Mouse (Mus musculus): ENCODE measurements around the gene Sclt1.

The Sclt1 gene

DNA sequence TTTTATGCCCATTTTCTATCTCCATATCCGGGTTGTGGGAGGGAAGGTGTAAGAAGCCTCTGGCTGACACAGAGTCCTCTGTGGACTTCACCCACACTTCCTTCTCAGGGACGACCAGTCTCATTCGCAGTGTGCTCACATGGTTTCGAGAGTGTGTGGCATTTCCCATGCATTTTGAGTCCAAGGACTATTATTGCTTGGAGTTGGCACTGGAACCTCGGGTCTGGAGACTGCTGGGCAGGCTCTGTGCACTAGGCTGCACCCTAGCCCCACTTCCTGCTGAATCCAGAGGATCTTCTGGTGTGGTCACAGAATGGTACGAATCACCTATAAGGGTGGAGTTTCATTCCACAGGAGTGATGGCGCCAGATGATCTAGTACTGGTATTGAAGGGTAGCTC, 155.4 kb downstream of the Sclt1 start:
- no peak for DNase-seq (ENCODE audit: low read depth, low spot score)

DNA sequence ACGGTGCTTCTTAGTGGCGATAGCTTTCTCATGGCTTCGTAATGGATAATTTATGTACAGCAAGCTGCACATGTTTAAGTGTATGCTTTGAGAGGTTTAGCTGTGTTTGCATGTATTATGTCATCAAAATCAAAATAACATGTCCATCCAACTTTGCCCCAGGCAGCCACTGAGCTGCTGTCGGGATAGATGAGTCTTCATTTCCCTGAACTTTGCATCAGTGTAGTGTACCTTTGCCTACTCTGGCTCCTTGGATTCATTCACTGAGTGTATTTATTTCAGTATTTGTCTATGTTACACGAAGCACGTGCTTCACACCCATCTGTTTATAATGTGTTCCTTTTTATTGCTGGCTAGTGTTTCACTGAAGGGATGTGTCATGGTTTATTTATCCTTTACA, 156.0 kb downstream of the Sclt1 start:
- no peak for DNase-seq (ENCODE audit: low read depth, low spot score)

GRCm38 (mm10) chr3:41585548-41585947, 156.8 kb downstream of the Sclt1 start:
- DNase-seq (ENCODE audit: low read depth, low spot score): peak; percentile 55

GRCm38 (mm10) chr3:41583621-41584020, 158.7 kb downstream of the Sclt1 start:
- no peak for DNase-seq (ENCODE audit: low read depth, low spot score)

DNA sequence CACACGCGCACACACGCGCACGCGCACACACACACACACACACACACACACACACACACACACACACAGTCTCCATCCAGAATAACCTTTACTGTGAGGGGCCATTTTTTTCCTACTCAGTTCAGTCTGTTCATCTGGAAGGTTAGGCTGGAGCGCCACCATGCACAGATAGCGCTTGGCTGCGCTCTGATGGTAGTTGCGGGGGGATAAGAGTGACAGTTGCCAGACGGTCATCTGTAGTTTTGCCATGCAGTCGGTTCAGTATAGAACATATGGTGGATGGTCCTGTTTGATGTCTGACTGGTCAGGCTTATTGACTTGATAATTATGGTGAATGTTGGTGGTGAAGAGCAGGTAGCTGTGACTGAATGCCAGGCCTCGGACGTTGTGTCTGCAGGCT, 159.2 kb downstream of the Sclt1 start:
- no peak for DNase-seq (ENCODE audit: low read depth, low spot score)

DNA sequence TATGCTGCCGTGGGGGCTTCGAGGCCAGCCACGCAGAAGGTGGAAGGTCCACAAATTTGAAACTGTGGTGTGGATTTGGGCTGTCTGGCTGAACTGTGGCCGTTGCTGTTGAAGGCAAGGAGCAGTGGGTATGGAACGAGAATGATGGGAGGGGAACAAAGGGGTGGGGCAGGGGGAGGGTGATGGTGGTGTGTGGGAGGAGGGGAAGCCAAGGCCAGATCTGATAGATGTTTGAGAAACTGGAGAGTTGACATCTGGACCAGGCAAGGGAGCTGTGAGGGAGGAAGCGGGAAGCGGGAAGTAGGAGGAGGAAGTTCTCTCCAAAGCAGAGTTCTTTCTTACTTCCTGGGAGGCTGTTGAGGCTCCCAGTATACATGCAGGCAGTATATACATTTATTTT, 160.1 kb downstream of the Sclt1 start:
- DNase-seq (ENCODE audit: low read depth, low spot score): peak; percentile 82

DNA sequence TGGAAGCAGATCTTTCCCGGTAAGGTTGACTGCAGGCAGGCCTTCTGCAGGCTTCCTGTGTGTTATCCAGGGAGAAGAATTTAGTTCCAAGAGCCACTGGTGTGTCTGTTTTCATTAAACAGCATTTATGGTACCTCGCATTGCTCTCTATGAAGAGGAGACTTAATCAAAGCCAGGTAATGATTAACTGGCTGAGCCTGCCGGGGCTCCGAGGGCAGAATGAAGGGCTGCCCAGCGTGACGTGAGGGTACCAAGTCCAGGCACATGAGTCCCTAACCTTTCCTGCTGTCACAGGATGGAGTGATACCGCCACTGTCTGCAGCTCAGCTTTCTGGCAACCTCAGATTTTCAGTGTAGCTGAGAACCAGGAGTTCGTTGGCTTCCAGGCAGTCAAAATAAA, 160.9 kb downstream of the Sclt1 start:
- no peak for DNase-seq (ENCODE audit: low read depth, low spot score)

GRCm38 (mm10) chr3:41580401-41581323, 161.7 kb downstream of the Sclt1 start:
- DNase-seq (ENCODE audit: low read depth, low spot score): no peak

DNA sequence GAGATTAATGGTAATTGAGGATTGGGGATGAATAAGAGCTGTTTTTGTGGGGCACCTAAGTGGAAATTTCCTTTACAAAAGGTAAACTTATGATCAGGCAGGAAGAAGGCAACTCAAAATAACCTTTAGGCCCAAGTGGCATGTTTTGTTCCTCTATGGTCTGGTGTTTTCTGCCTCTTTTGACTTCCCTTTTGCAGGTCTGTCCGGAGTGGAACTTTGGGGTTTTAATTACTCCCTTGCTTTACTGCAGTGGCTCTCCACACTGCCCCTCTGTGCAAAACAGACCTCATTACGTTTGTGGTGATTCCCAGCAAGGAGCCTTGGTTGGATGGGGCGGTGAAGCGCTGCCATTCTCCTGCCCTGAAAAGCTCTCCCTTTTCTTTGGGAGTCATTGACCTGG, 162.4 kb downstream of the Sclt1 start:
- DNase-seq (ENCODE audit: low read depth, low spot score): no peak

DNA sequence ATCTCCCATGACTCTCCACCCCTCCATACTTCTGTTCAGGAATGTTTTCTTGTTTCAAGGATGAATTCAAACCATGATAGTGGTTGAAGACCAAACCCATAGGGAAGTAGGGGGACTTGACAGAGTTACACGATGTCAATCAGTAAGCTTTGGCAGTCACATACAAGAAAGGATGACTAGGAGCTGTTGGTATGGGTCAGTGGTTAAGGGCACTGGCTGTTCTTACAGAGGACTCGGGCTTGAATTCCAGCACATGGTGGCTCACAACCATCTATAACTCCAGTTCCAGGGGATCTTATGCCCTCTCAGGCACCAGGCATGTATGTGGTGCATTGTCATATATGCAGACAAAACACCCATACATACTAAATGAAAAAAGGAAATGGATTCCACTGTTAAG, 165.1 kb downstream of the Sclt1 start:
- no peak for DNase-seq (ENCODE audit: low read depth, low spot score)
